Mouse (Mus musculus): ENCODE results near the gene Fkbp7.

The Fkbp7 gene

GRCm38 (mm10) chr2:76667200-76667599 is 5.7 kb downstream of the Fkbp7 start:
- WGBS, result 49% methylated on average over 5 of the region's 5 CpGs

- over 99% methylated on average over 7 of the region's 7 CpGs for WGBS
Measured at GRCm38 (mm10) chr2:76665531-76665930, 7.4 kb downstream of the Fkbp7 start.

GRCm38 (mm10) chr2:76659419-76659818 is 13.5 kb downstream of the Fkbp7 start:
- WGBS, result 45% methylated on average over 7 of the region's 8 CpGs

GRCm38 (mm10) chr2:76658551-76658950 is 14.4 kb downstream of the Fkbp7 start:
- 86% methylated on average over 13 of the region's 13 CpGs for WGBS

GRCm38 (mm10) chr2:76655982-76656381 is 16.9 kb downstream of the Fkbp7 start:
- 18% methylated on average over 1 of the region's 1 CpGs for WGBS

GRCm38 (mm10) chr2:76655444-76655843 is 17.5 kb downstream of the Fkbp7 start:
- 76% methylated on average over 3 of the region's 3 CpGs for WGBS

- WGBS, result 85% methylated on average over 5 of the region's 5 CpGs
Measured at GRCm38 (mm10) chr2:76654646-76655045, 18.3 kb downstream of the Fkbp7 start.

- 93% methylated on average over 4 of the region's 4 CpGs for WGBS
Measured at GRCm38 (mm10) chr2:76653070-76653469, 19.8 kb downstream of the Fkbp7 start.

GRCm38 (mm10) chr2:76648666-76649141 is 24.2 kb downstream of the Fkbp7 start:
- WGBS, result 34% methylated on average over 13 of the region's 13 CpGs

GRCm38 (mm10) chr2:76647883-76648570 is 24.9 kb downstream of the Fkbp7 start, which contains the start of the genes Prkra and Pjvk:
Gene Prkra, minus strand, starts transcription at chr2:76648015.
Gene Pjvk, plus strand, starts transcription at chr2:76648476.
- 1% methylated on average over 40 of the region's 42 CpGs for WGBS

GRCm38 (mm10) chr2:76647441-76647869 is 25.5 kb downstream of the Fkbp7 start:
- WGBS, result under 1% methylated on average over 32 of the region's 32 CpGs

- WGBS, result 94% methylated on average over 2 of the region's 2 CpGs
Measured at GRCm38 (mm10) chr2:76639637-76640036, 33.3 kb downstream of the Fkbp7 start.

GRCm38 (mm10) chr2:76631600-76631999 is 41.3 kb downstream of the Fkbp7 start:
- WGBS, result 80% methylated on average over 4 of the region's 4 CpGs

- WGBS, result 97% methylated on average over 12 of the region's 12 CpGs
Measured at GRCm38 (mm10) chr2:76630293-76630692, 42.6 kb downstream of the Fkbp7 start.

GRCm38 (mm10) chr2:76622316-76622715 is 50.6 kb downstream of the Fkbp7 start:
- 94% methylated on average over 2 of the region's 2 CpGs for WGBS

GRCm38 (mm10) chr2:76621724-76622123 is 51.2 kb downstream of the Fkbp7 start:
- 92% methylated on average over 1 of the region's 1 CpGs for WGBS

GRCm38 (mm10) chr2:76620188-76620587 is 52.7 kb downstream of the Fkbp7 start:
- WGBS, result 90% methylated on average over 5 of the region's 5 CpGs

- 9% methylated on average over 1 of the region's 1 CpGs for WGBS
Measured at GRCm38 (mm10) chr2:76618078-76618477, 54.8 kb downstream of the Fkbp7 start.
